Mouse (Mus musculus) spleen, postnatal 36 days (tissue): ENCODE data around the gene Odf3b.

Experiments used
- DNase-seq, 2 experiments: peaks; one replicate each; pipeline ENCODE4 v3.0.0; 2022; ENCODE audit warnings: low spot score in 2 of 2, mixed read lengths in 1 of 2

Gene Odf3b

GRCm38 (mm10) chr15:89378831-89379401 lies at the start of gene Odf3b:
Gene Odf3b, minus strand, starts transcription at chr15:89379282.
- no peak for DNase-seq

DNA sequence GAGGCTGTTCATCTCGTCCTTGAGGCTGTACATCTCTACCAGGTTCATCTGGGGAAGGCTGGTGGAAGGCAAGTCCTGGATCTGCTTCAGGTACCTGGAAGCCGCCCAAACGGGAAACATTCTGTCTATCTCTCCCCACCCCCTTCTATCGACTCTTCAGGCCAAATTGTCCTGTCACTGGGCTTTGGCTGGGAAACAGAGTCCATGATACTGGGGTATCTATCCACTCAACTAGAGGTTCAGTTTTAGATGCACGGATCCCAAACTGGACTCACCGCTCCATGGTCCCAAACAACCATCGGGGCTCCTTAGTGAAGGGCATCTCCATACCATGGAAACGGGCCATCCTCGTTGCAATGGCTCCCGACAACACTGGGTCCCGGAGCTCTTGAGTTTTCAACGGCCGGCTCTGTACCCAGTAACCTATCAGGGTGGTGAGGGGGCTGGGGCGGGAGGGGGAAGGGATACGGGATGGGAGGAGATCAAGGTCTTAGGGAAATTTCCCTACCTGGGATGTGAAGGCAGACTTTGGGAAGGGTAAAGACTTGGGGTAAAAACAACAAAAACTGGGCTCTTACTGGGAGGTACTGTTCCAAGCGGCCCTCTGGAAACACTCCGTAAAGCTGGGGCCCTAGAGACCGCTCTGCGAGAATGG lies 49.2 kb upstream of the Odf3b start:
- no peak for DNase-seq

DNA sequence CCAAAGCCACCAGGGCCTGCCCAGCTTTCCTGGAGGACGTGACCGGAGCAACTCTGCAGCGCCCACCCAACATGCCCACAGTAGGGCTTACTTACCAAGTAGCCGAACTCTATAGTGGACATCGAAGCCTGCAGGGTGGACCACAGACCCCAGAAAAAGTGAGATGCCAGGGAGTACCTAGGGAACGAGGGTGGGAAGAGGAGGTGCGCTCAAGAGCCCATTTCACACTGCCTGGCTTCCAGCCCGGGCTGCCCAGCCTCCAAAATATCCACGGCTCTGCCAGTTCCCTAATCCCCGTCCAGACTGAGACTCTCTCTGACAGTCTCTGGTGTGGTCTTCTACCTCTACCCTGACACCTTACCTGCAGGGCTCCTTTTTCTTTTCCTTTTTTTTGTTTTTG lies 47.6 kb upstream of the Odf3b start:
- no peak for DNase-seq

DNA sequence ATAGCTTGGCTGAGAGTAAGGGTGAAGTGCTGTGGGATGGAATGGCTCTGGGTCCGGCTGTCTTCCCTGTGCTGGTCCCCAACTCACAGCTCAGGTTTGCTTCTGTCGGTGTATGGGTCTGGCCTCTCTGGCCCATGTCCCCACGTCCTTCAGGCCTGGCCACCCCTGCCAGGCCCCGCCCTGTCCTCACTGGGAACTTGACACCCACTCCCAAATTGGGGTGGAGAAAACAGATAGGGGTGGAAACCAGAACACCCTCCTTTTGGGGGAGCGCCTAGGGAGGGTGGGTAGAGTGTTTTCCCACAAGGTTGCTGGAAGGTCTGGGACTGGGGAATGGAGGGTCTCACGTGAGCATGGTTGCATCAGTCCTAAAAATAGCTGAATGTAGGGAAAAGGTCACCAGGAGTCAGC lies 46.6 kb upstream of the Odf3b start, which contains the start of gene Cpt1b:
Cpt1b (minus strand) TSS at position 153 of the 411 bp plus-strand sequence.
- DNase-seq, result no peak

GRCm38 (mm10) chr15:89424621-89425020 lies 45.5 kb upstream of the Odf3b start:
- DNase-seq, result no peak

GRCm38 (mm10) chr15:89421938-89422337 lies 42.9 kb upstream of the Odf3b start:
- no peak for DNase-seq

DNA sequence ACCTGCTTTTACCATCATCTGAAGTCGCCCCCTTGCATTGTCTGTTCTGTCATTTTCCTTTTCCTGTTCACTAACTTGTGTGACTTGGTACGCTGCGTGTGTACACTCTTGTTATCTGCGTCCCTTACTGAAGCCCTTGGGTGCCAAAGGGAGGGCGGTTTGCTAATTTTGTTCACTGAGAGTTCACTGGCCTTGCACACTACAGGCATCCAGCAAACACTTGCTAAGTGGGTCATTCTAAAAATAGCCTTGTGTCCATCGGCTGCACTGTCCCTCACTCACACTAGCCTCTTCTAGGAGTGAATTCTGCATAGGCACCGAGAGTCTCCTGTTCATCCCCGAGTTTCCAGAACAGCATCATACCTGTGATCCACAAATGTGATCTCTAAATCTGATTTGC lies 36.2 kb upstream of the Odf3b start:
- no peak for DNase-seq

DNA sequence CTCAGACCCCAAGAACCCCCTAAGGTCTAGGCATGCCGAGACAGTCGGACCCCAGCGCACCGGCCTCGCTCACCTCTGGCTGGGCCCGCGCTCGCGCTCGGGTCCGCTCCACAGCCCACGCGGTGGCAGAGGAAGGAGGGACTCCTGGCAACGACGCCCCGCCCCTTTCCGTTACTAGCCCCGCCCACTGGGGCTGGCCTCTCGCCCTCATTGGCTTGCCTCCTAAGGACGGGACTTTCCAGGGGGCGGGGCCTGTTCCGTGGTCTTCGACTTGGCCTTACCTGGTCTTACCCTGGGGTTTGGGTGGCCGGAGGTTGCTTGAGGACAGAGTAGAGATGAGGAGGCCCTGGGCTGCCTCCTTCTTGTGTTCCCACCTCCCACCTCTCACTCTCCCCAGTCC lies 31.0 kb upstream of the Odf3b start, which contains the start of gene Syce3:
Syce3 (minus strand) TSS at position 386 of the 400 bp plus-strand sequence.
- no peak for DNase-seq

DNA sequence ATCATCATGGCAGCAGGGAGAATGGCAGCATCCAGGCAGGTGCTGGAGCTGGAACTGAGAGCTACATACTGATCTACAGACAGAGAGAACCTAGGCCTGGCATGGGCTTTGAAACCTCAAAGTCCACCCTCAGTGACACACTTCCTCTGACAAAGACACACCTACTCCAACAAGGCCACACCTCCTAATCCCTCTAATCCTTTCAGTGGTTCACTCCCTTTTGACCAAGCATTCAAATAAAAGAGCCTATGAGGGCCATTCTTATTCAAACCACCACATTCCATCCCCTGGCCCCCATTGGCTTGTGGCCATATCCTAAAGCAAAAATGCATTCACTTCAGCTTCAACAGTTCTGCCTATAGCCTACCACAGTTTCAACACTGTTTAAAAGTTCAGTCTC lies 27.6 kb upstream of the Odf3b start:
- DNase-seq, result no peak

DNA sequence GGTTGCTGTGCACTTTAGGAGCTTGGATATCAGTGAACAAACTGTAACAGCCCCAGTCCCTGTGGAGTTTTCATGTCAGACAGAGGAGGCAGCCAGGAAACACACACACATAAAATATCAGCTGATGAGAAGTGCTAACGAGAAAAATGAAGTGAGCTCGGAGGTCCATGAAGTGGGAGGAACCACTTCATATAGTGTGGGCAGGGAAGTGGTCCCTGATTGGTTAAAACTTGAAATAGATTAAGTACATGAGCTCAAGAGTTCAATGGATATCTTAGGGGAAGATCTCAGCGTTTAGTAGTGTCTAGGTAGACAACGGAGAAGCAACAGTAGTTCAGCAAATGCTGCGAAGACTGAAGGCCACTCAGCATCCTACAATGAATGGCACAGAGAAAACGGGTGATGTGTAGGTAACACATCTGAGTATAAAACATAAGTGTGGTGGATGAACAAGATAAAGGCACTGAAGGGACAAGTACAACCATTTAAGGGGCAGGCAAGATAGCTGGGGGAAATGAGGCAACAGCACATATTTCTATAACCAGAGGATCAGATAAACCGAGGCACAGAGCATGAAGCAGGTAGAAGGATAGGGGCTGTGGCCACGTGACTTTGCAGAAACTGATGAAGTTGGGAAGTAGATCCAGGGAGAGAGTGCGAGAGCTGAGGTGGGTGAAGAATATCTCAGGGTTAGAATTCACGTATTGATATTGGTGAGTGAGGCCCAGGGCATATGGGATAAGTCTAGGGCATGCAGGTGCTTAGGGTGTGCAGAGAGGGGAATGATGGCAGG lies 25.9 kb upstream of the Odf3b start:
- no peak for DNase-seq

GRCm38 (mm10) chr15:89402471-89402870 lies 23.4 kb upstream of the Odf3b start:
- DNase-seq, result no peak

DNA sequence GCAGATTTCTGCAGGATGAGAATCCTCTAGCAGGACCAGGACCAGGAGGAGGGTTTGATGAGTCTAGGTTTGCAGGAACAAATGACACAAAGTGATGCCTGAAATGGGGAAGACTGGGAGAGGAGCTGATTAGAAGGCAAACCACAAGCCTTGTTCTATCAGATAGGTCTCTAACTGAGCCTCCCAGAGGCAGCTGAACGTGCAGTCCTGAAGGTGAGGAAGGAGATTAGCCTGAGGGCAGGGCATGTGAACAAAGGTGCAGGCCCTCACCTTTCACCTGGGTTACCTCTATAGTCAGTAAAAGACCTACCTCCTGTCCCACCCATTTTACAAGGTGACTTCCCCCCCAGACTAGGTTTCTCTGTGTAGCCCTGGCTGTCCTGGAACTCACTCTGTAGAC lies 20.6 kb upstream of the Odf3b start:
- DNase-seq, result no peak

DNA sequence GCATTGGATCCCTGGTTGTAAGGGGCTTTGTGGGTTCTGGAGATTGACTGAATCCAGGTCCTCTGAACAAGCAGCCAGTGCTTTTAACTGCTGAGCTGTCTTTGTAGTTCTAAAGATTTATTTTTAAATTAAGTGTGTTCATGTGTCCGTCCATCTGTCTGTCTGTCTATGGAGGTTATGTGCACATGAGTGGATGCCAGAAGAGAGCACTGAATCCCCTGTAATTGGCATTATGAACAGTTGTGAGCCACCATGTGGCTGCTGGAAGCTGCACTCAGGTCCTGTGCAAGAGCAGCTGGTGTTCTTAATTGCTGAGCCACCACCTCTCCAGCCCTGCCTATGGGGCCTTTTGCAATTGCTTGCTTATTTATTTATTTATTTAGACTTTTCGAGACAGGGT lies 19.1 kb upstream of the Odf3b start:
- DNase-seq, result no peak

GRCm38 (mm10) chr15:89396883-89397282 lies 17.8 kb upstream of the Odf3b start:
- DNase-seq, result no peak

GRCm38 (mm10) chr15:89390081-89390480 lies 11.0 kb upstream of the Odf3b start:
- no peak for DNase-seq

GRCm38 (mm10) chr15:89387127-89387526 lies 8.0 kb upstream of the Odf3b start:
- no peak for DNase-seq

GRCm38 (mm10) chr15:89384617-89385016 lies 5.5 kb upstream of the Odf3b start, which contains the start of gene Klhdc7b:
Gene Klhdc7b, plus strand, starts transcription at chr15:89384917.
- DNase-seq, result no peak

- DNase-seq, result peak; percentile 43 to 51
Observed at GRCm38 (mm10) chr15:89379429-89379828, 347 bp upstream of the Odf3b start.

GRCm38 (mm10) chr15:89377938-89378828 lies 899 bp downstream of the Odf3b start:
- DNase-seq, result no peak

- DNase-seq, result no peak
Observed at GRCm38 (mm10) chr15:89377362-89377761, 1.7 kb downstream of the Odf3b start.

DNA sequence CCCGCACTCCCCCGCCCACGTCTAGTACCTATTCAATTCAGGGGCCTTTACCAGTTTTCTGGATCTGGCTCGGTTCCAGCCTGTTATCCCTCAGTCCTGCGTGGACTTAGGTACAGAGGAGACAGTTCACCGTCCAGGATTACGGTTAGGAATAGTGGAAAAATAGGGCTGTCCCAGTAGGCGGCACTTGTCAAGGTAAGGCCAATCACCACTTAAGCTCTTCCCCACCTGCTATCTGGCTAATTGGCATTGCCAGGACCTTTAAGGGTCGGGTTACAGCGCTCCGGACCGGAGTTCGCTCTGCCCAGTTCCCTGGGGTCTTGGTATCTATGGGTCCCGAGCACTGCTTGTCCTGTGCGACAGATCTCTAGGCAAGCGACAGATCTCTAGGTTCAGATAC lies 2.1 kb downstream of the Odf3b start, which contains the start of gene Tymp:
Tymp (minus strand) TSS at position 83 of the 400 bp plus-strand sequence.
- DNase-seq, result no peak

GRCm38 (mm10) chr15:89376040-89376439 lies 3.0 kb downstream of the Odf3b start:
- no peak for DNase-seq
